Mouse (Mus musculus) cerebellum, adult 9-10 months (tissue): ENCODE measurements around the gene Itpr2.

ENCODE experiments used
- DNase-seq: peaks from one replicate; pipeline ENCODE4 v3.0.0; 2022

Gene Itpr2

DNA sequence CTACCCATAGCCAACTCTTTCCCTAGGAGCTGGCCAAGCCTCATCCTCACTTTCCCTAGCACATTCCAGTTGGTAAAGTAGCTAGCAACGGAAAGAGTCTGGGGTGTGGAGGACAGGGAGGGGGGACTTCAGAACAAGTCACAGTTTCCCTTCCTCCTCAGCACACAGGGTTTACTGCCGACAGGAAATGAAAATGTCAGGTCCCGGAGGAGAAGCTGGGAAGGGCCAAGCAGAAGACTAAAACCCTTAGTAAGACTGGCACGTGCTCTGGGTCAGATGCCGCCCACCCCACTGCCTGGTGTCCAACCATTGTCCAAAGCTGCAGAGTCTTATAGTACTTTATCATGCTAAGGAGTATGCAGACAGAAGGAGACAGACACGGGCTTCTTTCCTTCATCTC lies 293.0 kb downstream of the Itpr2 start:
- no peak for DNase-seq

DNA sequence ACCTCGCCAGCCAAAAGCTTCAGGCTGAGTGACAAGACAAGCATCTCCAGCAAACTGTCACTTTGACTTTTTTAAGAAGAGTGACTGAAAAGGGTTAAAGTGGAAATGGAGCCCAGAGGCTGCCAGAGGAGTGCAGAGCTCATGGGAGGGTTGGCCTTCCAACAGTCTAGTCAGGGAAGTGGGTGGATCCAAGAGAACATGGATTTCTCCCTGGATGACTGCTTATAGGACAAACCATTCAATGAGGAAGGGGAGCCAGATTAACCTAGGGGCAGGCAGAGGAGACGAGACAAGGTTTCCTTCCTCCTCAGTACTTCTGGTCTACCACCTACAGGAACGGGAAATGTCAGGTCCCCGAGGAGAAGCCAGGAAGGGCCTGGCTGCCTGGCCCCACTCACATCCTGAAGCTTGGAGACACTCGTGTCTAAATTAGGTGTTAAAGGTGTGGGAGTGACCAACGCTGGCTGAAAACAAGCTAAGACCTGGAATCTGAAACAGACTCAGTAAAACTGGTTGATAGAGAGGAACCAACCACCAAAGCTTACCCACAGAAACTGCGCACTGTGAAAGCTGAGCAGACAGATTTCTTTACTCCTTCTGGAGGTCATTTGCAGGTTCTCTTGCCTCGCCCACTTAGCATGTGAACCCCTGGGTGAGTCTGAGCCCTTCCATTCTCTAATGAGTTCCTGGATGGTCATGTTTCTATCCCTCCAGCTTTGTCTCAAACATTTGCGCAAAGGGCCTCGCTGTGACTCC lies 294.6 kb downstream of the Itpr2 start:
- no peak for DNase-seq

DNA sequence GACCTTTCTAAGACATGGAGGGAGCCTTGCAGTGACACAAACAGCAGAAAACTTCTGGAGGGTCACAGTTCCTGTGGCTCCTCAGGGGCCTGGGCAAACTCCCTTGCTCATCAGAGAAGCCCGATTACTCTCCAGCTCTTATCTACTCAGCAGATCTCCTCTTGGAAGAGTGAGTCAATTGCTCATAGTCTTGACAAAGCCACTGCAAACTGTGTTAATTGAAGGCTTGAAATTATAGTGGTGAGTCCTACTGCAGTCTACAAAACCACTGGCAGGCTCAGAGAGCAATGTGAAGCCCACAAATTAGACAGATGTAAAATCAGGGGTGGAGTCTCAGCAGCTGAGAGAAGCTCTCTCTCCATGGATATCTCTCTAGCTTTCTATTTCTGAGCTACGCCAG lies 296.9 kb downstream of the Itpr2 start:
- no peak for DNase-seq

DNA sequence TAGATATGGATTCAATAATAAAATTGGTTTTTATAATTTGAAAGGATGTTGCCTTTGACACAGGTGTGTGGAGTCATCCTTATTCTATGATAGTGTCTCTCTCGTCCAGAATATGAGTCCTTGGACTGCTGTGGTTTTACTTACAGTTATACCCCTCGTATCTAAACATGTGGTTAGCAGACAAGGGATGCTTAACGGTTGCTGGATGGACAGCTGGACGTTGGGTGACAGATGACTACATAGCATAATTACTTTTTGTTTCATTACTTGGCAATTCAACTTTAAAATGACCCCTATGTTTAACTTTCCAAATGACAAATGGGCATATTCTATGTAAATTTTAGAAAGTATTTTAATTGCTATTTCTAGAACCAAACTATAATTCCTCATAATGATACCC lies 297.6 kb downstream of the Itpr2 start:
- no peak for DNase-seq

DNA sequence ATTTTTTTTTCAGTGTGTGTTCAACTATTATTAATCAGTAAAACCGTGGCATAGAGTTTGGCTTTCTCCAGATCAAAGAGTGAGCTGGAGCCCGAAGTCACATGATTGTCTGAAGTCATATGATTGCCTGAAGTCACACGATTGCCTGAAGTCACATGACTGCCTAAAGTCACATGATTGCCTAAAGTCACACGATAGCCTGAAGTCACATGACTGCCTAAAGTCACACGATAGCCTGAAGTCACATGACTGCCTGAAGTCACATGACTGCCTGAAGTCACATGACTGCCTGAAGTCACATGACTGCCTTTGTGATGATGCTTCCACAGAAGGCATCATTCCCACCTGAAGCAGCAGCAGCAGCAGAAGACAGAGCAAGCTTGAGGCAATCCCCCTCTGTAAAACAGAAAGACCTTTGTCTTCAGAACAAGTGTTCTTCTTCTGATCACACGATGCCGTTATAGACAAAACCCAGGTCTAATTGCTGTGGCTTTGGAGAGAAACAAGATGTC lies 304.1 kb downstream of the Itpr2 start:
- no peak for DNase-seq

DNA sequence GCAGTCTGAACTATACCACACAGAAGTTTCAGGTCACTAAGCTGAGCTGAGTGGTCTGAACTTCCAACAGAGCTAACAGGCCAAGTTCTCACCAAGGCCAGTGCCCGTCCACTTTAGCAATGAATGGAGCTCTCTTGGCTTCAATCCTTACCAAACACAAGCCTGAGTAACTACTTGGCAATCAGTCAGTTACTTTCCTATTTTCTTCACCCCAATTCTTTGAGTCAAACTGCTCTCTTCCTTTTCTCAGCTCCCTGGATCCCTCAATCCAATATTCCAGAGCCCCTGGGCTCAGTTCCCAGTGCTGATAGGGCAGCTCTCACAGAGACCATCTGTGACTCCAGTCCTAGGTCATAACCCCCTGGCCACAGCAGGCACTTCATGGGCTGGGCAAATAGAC lies 305.3 kb downstream of the Itpr2 start:
- DNase-seq, result no peak

DNA sequence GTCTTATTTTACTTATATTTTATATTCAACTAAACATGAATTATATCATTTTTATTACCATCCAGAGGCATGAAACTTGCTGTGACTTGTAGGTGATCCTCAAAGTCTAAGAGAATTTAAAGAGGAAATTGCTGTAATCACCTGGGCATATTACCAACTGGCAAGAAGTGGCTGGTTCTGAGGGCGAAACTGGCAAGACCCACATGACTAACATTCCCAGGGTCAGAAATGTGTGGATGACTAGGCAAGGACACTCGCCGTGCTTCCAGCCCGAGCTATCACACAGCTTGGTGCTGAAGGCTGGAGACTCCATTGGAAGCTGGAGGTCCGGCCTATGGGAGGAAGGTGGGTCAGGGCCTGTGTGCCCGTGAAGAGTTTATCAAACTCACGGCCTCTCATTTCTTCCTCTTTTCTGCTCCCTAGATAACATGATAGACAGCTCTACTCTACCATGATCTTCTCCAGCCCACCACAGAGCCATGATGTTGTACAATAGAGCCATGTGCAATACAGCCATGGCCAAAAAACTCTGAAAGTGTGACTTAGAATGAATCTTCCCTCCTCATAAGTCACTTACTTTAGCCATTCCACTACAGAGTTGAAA lies 306.1 kb downstream of the Itpr2 start:
- no peak for DNase-seq

DNA sequence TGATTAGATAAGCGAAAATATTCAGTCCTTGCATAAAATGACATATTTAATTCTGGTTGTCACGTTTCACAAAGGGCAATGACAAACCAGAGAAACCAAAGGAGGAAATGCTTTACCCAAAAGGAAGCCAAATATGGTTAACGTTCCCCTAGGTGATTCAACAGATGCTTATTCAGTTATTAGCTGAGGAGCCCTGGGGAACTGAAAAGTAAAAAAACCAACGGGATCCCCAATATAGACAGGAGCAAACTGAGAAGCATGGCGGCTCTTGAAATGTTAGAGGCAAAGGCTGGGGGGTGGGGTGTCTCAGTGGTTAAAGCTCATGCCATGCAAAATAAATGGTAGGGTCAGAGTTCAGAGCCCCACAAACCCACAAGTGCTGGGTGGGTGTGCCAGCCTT lies 310.1 kb downstream of the Itpr2 start:
- DNase-seq, result no peak

DNA sequence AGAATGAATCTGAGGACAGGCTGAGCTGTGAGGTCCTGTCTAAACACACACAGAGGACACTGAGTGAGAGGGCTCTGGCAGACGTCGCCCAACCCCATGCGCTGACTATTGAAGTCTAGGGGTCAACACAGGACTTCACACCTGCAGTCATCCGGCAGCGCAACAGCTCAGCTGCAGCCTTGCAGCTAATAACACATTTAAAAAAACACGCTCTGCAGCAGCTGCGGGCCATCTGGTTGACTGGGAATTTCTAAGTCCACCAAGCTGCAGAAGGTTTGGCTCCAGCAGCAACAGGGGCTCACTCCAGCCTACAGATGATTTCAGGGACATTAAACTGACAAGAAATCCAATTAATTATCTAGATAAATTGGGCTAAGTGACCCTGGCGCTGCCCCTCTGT lies 312.0 kb downstream of the Itpr2 start:
- DNase-seq, result no peak

DNA sequence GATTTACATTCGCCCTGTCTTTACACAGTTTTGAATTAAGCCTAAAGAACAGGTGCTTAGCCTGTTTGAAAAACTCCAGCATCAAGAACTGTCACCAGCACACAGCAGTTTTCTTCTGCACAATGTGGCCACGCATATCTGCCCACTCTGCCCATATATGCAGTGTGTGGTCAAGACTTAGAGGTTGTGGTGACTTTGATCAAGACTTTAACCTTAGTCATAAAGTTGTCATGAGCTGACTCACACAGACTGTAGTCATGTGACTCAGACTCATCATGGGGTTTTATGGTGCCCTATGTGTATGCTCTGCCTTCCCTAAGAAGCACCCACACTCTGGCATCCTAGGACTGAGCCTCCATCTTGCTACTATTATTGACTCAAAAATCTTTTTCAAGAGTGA lies 316.5 kb downstream of the Itpr2 start:
- DNase-seq, result no peak

DNA sequence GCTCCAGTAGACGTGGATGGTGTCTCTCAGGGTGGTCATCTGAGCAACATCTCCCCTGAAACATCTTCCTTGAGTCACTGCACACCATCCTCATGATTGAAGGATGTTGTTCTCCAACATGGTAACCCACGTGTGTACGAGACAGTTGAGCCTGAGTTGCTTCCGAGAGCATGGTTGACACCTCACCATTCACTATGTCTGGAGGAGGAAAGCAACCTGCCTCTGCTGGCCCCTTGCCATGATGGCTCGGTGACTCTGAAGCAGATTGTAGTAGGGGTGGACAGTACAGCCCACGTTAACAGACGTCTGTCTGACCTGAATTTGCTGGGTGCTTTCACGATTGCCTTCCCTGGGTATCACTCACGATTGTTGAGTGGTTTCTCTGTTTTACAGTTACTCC lies 317.3 kb downstream of the Itpr2 start:
- peak; percentile 15 for DNase-seq

DNA sequence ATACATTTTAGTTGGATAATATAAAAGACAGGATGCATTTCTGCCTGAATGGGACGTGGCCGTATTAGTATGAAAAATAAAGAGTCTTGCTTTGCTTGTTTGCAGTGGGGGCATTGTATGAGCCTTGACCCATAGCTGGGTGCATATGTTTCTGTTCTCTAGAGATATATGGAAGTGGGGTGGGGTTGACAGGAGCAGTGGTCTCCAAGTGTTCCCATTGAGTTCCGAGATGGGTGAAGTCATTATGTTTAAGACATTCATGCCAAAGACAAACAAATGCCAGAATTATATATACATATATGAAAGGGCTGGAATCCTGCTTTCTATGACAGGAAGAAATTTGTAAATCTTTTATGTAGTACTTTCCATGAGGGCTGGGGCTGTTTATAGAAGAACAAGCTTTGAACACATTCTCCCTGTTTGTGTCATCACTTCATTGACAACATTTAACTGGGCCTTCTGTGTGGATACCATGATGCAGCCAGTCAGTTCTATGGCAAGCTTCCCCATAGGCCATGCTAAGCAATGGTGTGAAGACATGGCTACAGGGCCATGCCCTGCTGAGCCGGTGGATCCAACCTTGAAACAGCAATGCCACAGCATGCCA lies 327.3 kb downstream of the Itpr2 start:
- no peak for DNase-seq

DNA sequence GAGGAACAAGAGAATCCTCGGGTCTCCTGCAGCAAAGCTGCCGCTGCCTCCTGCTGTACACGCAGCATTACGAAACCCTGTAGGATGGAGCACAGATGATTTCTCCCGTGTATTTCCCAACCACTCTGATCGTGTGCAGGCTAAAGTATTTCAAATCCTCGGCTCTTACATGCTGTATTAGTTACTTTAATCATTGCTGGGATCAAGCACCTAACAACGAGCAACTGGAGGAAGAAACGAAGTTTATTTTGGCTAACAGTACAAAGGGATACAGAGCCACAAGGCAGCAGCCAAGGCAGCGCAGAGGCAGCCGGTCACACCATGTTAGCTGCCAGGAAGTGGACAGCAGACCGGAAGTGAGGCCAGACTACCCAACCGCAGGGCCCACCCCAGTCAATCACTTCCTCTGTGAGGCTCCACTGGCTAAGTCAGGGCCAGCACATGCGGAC lies 331.4 kb downstream of the Itpr2 start:
- no peak for DNase-seq

DNA sequence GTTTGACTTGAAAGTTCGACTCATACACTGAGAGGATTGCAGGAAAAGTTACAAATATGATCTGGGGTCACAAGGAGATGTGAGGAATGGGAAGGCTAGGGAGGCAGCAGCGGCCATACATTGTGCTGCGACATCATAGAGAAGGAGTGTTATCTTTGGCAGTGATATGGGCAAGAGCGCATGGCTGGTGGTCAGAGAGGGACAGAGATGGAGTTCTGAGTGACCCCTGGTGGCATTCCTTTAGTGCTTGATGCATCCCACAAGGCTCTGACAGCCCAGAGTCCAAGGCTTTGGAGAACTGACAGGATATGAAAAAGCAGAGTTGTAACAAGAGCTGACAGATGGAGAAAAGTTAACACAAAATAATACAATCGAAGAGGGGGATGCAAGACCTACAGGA lies 334.8 kb downstream of the Itpr2 start:
- no peak for DNase-seq

DNA sequence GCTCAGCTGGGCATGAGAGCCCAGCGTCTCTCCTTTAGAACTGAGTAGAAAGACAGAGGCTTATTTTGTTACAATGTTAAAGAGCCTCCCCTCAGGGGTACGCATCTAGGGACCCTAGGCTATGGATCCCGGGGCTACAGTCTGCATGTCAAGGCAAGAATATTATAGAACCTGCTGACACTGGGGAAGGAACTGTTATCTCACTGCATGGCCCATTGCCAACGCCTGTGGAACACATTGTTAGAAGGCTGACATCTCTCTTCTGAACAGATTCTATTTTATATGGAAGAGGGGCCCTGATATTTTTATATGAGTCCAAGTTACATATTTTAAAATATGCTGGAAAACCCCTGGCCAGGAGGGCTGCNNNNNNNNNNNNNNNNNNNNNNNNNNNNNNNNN lies 342.4 kb downstream of the Itpr2 start:
- peak; percentile 42 for DNase-seq

DNA sequence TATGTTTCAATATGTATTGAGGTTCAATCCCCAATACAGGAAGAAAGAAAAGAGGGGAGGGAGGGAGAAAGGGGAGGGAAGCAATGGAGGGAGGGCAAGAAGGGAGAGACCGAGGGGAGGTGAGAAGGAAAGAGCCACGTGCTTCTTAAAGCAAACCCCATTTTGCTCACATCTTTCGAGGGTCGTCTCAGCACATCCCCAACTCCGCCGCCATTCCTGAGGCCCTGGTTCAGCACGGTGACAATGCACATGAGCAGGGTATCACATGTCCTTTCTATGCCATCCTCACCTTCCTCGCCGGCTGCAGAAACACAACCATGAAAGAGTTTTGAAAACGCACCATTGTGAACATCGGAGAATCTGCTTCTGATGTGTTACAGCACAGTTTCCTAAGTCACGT lies 343.3 kb downstream of the Itpr2 start:
- no peak for DNase-seq

DNA sequence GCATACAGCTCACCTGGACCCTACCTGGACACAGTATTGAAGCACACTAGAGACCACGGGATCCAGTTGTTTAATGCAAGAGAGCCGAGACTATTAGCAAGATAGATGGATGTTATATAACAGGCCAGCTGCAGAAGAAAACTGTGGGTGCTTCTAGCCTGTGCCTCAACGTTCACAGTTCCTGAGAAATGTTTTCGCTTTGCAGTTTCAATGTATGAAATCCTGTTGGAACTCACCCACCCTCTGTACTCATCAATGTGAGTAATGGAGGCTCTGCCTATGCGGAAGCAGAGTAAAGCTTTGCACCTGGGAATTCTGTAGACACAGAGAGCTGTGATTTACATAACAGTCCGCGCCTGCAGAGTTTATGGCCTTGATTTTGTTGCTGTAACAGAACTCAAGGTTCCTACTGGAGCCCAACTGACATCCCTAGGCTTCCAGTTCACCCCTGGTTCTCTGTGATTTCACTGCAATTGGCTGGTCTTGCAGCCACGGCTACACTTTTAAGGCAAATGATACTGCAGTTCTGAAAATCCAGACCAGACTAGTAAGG lies 344.0 kb downstream of the Itpr2 start:
- no peak for DNase-seq

DNA sequence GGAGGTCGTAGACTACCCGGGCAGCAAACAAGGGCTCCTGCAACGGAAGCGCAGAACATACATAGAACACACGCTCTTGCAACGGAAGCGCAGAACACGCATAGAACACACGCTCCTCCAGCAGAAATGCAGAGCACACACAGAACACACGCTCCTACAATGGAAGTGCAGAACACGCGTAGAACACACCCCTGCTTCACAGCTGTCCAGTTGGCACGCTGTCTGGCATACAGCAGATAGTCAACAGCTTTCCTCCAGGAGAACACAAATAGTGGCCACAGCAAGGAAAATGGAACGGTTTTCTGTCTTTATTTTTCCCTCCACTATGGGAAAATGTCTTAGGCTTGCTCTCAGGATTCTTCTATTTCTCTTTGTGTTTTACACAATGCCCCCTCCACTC lies 344.9 kb downstream of the Itpr2 start:
- no peak for DNase-seq

DNA sequence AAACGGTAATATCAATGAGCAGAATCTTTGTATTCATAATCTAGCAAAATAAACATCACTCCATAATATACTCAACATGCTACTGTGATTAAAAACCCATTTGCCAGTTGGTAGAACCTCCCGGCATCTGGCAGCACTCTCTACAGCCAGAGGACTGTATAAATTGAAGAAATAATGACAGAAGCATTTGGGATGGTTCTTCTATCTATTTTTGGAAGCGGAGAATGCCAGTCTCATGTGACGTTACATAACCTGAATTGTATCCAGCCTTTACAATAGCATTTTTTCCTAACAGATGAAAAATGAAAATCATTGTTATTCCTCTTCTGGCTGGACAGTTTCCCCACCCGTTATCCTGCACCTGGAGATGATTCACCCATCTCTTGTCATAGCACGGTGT lies 345.5 kb downstream of the Itpr2 start:
- DNase-seq, result peak; percentile 41

DNA sequence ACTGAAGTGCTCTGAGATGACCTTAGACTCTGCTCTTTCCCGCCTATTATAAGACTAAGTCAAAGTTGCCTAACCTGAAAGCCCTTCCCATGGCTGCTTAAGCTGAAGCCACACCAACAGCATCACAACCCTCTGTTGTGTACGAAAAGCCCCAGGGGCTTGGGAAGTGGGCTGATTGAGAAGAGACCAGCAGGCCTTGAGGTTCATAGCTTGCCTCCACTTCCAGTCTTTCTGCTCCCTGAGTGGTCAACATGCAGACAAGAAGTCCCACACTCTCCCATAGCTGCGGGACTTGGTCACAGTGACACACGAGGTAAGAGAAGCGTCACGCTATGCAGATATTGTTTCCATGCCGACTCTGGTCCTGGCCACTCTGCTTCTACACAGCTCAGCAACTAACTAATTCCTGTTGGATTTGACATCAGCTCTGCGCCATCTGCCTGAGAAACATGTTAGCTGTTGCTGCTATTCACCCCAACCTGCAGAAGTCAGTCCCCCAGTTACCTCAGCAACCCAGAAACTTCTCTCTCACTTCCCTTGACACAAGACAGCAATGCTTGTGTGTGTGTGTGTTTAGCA lies 346.8 kb downstream of the Itpr2 start:
- DNase-seq, result no peak

DNA sequence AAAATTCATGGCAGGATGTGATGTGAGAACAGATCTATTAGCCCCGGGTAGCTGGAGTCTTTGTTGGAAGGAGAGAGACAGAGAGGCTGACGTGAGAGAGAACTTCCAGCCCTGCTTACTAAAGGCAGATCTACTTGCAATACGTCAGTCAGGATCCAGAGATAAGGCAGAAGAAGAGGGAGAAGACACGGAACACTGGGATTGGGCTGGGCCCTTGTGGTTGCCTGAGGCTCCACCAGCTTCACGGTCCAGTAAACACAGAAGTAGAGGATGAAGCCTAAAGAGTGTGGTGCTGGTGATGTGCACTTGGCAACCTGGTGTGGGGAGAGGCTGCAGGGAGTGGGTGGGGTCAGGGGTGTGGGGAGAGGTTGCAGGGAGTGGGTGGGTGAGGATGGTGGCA lies 349.2 kb downstream of the Itpr2 start:
- peak; percentile 42 for DNase-seq

DNA sequence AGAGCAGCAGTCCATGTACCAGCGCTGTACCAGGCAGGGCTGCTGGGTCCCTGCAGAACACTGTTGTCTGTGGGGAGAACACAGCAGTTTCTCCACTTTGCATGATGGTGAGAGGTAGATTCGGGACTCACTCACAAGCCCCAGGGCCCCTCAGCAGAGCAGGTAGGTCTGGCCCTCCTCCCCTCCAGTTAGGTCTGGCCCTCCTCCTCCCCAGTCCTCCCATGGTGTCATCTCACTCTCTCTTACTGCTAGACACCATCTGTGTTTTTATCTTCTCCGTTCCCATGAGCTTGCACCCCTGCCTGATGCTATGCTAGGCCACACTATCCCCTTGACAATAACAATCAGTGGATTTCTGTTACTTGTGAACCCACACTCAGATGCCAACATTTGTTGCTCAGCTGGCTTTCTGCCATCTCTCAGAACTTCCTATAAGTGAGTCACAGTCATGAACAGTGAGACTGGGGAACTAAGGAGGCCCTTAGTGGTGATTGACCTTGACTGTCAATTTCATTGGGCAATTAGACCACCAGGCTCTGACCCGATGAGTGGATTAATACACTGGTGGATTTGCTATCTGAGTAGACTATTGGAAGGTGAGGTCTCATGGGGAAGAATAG lies 360.9 kb downstream of the Itpr2 start:
- no peak for DNase-seq

DNA sequence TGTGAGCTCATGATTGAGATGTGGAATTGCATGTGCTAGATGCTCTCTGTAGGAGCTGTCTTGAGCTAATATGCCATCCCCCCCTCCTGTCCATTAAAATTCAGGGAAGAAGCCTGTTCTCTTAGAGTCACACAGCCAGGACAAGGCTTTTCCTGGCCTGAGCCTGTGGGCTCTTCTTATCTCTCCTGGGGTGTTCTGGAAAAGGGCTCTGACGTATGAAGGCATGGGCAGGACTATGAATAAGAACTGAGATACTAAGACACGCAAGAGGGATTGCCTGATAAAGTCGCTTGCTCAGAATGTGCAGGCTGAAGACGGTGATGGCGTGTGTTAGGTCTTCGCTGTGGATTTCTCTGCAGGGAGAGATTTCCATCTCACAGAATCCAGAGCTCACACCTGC lies 361.9 kb downstream of the Itpr2 start:
- DNase-seq, result no peak
